Mouse (Mus musculus) forebrain, embryonic 13.5 days (tissue): ENCODE measurements at regions not wholly inside any gene's neighbourhood (a gene's known extent, or its start where the extent isn't known, plus 50 kb on each side); places are given as distances from the start of the nearest gene placed in this dataset.

Source experiments
- ATAC-seq: fragments of 200-750 bp; cut with Nextera tagmentation; 2 replicates; pipeline ENCODE4 v1.8.0; 2017
- H3K27ac ChIP-seq: fragments of 300-500 bp; sonication (generic); 2 replicates; pipeline ENCODE4 v1.5.1; 2015; ENCODE audit warnings: inconsistent platforms, mild to moderate bottlenecking, moderate library complexity
- H3K27me3 ChIP-seq: fragments of 300-500 bp; sonication (generic); 2 replicates; pipeline ENCODE4 v1.6.1; 2015; ENCODE audit warnings: mild to moderate bottlenecking, inconsistent platforms
- H3K36me3 ChIP-seq: fragments of 300-500 bp; sonication (generic); 2 replicates; pipeline ENCODE4 v1.6.1; 2015; ENCODE audit warnings: mild to moderate bottlenecking, inconsistent platforms; ENCODE audit not compliant: poor library complexity, severe bottlenecking
- H3K4me1 ChIP-seq: fragments of 300-500 bp; sonication (generic); 2 replicates; pipeline ENCODE4 v1.6.1; 2015; ENCODE audit warnings: inconsistent platforms
- H3K4me2 ChIP-seq: fragments of 300-500 bp; sonication (generic); 2 replicates; pipeline ENCODE4 v1.6.1; 2015; ENCODE audit warnings: inconsistent platforms, mild to moderate bottlenecking, moderate library complexity
- H3K4me3 ChIP-seq: fragments of 300-500 bp; sonication (generic); 2 replicates; pipeline ENCODE4 v1.5.1; 2015; ENCODE audit warnings: mild to moderate bottlenecking, inconsistent platforms
- H3K9ac ChIP-seq: fragments of 300-500 bp; sonication (generic); 2 replicates; pipeline ENCODE4 v1.6.1; 2015; ENCODE audit warnings: mild to moderate bottlenecking, inconsistent platforms
- H3K9me3 ChIP-seq: fragments of 300-500 bp; sonication (generic); replicated peaks from 2 replicates; pipeline ENCODE4 v1.6.1; 2016; ENCODE audit warnings: inconsistent platforms
- WGBS: fragments of 180-500 bp; shearing (Covaris S2); methylation state at CpG from one replicate; pipeline ENCODE4 v1.1.7; 2015; 5-methylcytosine and 5-hydroxymethylcytosine counted together

DNA sequence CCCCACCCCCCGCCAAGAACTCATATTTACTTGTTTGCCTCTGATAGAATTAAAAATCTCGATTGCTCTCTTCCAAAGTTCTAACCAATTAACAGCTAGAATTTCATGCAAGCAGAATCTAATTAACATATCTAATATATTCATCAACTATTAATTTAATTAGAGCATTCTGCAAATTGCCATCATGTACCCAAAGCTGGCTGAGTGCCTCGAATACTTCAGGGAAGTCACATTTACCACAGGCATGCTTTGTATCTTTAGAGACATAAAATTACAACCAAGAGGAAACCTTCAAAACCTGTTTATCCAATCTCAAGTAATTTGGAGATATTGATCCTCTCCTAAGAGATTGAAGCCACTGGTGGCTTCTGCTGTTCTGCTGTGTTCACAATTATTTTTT, 401.6 kb upstream of the Nmur2 start:
- no peaks in the 10 kb centered on the region for H3K27me3 ChIP-seq
- ATAC-seq = no peak
- no peaks in the 10 kb centered on the region for H3K36me3 ChIP-seq
- 47% methylated on average over 3 of the region's 3 CpGs for WGBS
- H3K9ac ChIP-seq = no peak overlapping the region
- no peak overlapping the region for H3K27ac ChIP-seq
- H3K9me3 ChIP-seq = no peaks in the 10 kb centered on the region
- no peak overlapping the region for H3K4me2 ChIP-seq
- H3K4me1 ChIP-seq = peaks cover 8% of the 10 kb centered on the region; the same call in 1 of the 2 replicates
- H3K4me3 ChIP-seq = no peak overlapping the region

DNA sequence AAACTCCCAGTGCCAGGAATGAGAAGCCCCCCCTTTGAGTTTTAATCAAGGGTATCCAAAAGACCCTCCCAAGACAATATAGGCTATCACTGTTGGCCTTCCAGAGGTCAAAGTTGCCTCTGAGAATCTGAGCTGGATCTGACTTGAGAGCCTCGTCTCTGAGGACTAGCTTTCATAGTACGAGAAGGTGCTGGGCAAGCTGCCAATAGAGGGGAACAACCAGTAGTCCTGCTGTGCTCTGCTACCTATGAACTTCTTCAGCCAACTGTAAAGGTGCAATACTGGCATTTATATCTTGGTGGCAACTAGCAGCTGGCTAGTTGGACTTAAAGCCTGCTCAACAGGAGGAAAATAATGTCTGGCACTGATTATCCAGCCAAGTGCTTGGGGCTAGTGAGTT, 400.3 kb upstream of the Nmur2 start:
- H3K4me1 ChIP-seq = peaks cover 8% of the 10 kb centered on the region; the same call in 1 of the 2 replicates
- 34% methylated on average over 2 of the region's 2 CpGs for WGBS
- no peak overlapping the region for H3K4me2 ChIP-seq
- H3K9me3 ChIP-seq = no peaks in the 10 kb centered on the region
- ATAC-seq = no peak
- no peak overlapping the region for H3K9ac ChIP-seq
- H3K27ac ChIP-seq = no peak overlapping the region
- H3K27me3 ChIP-seq = no peaks in the 10 kb centered on the region
- H3K4me3 ChIP-seq = no peak overlapping the region
- H3K36me3 ChIP-seq = no peaks in the 10 kb centered on the region

DNA sequence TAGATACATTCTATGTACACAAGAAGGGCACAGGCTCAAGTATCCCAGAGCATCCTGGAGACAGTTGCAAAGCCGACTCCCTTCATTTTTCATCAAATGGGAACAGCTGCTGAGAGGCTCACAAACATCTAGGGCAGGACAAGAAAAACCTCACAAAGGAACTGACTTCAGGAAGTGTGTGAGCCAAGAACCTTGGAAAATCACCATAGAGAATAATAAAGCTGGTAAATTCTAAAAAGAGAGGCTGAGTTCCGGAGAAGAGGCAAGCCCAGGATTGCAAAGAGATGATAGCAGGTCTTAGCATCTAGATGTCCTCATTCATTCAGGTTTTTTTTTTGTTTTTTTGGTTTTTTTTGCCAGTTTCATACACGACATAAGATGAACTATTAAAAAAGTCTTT, 390.3 kb upstream of the Nmur2 start:
- Histone ChIP-seq H3K27ac (no peak overlapping the region), H3K4me1 (no peaks in the 10 kb centered on the region), H3K36me3 (no peaks in the 10 kb centered on the region), H3K9ac (no peak overlapping the region), H3K4me2 (no peak overlapping the region), H3K9me3 (no peaks in the 10 kb centered on the region), H3K4me3 (no peak overlapping the region), H3K27me3 (no peaks in the 10 kb centered on the region)
- ATAC-seq = no peak
- WGBS = 82% methylated on average over 3 of the region's 3 CpGs

DNA sequence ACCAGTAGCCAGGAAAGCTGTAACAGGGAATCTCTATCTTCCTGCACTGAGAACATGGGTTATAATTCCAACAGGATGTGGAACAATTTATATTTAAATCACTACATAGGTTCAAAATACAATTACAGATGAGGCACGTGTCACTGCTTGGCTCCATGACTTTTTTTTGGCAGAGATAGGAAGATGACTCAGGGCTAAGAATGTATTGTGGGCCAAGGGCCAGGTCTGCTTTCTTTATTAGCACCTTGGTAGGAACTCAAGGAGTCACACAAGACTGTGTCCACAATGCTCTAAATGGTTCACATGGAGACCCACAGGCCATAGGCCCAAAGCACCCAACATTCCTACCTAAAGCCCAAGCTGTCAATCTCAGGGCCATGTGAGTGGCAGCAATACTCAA, 344.0 kb upstream of the Nmur2 start:
- Histone ChIP-seq H3K4me3 (no peak overlapping the region), H3K9me3 (no peaks in the 10 kb centered on the region), H3K36me3 (no peaks in the 10 kb centered on the region), H3K4me2 (no peak overlapping the region), H3K27ac (no peak overlapping the region), H3K9ac (no peak overlapping the region), H3K27me3 (no peaks in the 10 kb centered on the region), H3K4me1 (no peaks in the 10 kb centered on the region)
- ATAC-seq = no peak
- 76% methylated on average over 1 of the region's 1 CpGs for WGBS

DNA sequence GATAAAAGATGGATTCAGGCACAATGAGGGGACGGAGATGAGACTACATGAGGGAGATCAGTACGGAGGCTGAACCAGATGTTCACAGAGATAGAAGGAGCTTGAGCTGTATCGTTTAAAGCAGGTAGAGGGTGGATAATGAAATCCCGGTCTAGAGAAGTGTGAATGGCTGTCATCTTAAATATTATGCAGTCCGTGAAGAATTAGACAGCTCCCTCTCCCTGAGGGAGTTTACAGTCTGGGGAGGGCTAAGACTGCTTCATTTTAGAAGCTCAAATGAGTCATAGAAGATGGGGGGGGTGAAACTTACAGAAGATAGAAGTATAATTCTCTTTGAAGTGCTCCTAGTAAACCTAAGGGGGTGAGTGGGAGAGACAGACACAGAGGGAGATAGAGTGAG, 336.7 kb upstream of the Nmur2 start:
- no peaks in the 10 kb centered on the region for H3K4me1 ChIP-seq
- H3K36me3 ChIP-seq = no peaks in the 10 kb centered on the region
- H3K4me2 ChIP-seq = no peak overlapping the region
- no peak overlapping the region for H3K9ac ChIP-seq
- no peak for ATAC-seq
- H3K9me3 ChIP-seq = no peaks in the 10 kb centered on the region
- H3K27ac ChIP-seq = no peak overlapping the region
- no peaks in the 10 kb centered on the region for H3K27me3 ChIP-seq
- H3K4me3 ChIP-seq = no peak overlapping the region
- WGBS = 79% methylated on average over 5 of the region's 5 CpGs

DNA sequence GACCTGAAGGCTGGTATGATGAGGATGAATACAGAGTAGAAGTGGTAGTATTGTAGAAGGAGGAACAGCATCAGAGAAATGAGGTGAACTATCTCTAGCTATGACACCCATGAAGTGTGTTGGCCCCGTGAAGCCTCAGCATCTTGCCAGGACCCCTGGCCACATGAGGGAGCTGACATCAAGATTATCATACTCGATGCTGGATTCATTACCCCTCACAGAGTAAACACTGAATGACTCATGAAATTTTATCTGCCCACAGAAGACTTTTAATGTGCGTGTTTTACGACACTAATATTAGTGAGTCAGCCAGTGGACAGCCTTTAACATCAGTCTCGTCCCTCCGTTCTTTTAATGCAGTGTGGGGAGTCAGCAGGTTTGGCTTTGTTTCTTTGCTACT, 333.5 kb upstream of the Nmur2 start:
- H3K9me3 ChIP-seq = no peaks in the 10 kb centered on the region
- H3K4me1 ChIP-seq = no peaks in the 10 kb centered on the region
- no peaks in the 10 kb centered on the region for H3K27me3 ChIP-seq
- H3K4me2 ChIP-seq = no peak overlapping the region
- H3K4me3 ChIP-seq = no peak overlapping the region
- no peak for ATAC-seq
- no peaks in the 10 kb centered on the region for H3K36me3 ChIP-seq
- no peak overlapping the region for H3K27ac ChIP-seq
- 78% methylated on average over 6 of the region's 6 CpGs for WGBS
- H3K9ac ChIP-seq = no peak overlapping the region

DNA sequence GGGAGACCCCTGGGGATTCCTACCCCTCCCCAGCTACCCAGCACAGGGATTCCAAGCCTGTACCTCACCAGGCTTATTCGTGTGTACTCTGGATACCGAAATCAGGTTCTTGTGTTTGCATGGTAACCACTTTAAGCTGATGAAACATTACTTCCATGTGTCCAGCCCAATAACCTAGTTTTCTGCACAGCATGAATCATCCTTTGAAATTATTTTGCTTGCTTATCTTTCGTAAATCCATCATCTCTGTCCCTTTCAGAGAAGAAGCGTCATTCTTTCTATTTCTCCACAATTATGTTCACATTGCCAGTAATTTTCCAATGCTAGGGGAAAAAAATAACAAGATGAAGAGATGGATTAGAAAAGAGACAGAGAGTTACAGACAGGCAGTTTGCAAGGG, 332.8 kb upstream of the Nmur2 start:
- 81% methylated on average over 4 of the region's 4 CpGs for WGBS
- ATAC-seq = no peak
- Histone ChIP-seq H3K9ac (no peak overlapping the region), H3K4me3 (no peak overlapping the region), H3K36me3 (no peaks in the 10 kb centered on the region), H3K27me3 (no peaks in the 10 kb centered on the region), H3K4me2 (no peak overlapping the region), H3K4me1 (no peaks in the 10 kb centered on the region), H3K27ac (no peak overlapping the region), H3K9me3 (no peaks in the 10 kb centered on the region)

DNA sequence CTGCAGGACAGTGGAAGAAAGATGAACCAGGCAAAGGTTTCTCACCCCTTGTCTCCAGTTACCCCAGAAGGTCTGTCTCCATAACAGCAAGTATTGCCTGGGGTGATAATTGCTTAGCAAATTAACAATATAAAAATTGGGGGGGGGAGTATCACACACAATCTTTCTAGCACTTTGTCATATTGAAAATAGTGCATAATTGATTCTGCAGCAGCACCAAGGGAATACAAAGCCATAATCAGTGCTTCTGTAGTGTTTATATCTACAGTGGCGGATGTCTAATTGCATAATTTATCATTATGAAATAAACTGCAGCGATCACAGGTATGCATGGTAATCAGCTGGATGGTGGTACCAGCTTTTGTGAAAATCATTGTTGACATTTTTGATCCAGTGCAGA, 316.9 kb upstream of the Nmur2 start:
- 77% methylated on average over 2 of the region's 2 CpGs for WGBS
- Histone ChIP-seq H3K36me3 (no peaks in the 10 kb centered on the region), H3K9me3 (no peaks in the 10 kb centered on the region), H3K4me1 (no peaks in the 10 kb centered on the region), H3K4me2 (no peak overlapping the region), H3K27me3 (no peaks in the 10 kb centered on the region), H3K4me3 (no peak overlapping the region), H3K27ac (no peak overlapping the region), H3K9ac (no peak overlapping the region)
- no peak for ATAC-seq

DNA sequence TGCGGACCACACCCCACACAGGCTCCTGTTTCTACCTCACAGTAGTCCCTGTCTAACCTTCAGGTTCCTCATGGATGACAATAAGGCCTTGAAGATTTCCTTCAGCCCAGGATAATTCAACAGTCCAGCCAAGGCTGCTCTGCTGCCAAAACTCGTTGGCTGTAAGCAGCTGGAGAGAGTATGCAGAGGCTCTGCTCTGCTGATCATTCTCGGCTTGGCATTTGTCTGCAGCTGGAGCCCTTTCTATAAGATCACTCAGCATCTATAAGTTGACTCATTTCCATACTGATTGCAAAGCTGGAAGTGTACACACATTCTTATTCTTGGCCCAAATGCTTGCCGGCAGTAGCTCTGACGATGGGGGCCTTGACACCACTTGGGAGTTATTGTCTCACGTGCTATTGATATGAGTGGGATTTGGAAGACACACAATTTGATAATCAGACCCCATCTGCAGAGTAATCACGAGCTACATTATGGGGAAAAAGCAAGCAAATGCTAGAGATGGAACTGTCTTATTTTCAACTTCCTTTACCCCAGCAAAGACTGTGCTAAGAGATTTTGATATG, 311.1 kb upstream of the Nmur2 start:
- peak; percentile 50 for ATAC-seq
- H3K4me3 ChIP-seq = no peak overlapping the region
- H3K9ac ChIP-seq = no peak overlapping the region
- H3K4me2 ChIP-seq = no peak overlapping the region
- H3K27me3 ChIP-seq = no peaks in the 10 kb centered on the region
- no peaks in the 10 kb centered on the region for H3K4me1 ChIP-seq
- no peaks in the 10 kb centered on the region for H3K36me3 ChIP-seq
- H3K27ac ChIP-seq = no peak overlapping the region
- 65% methylated on average over 7 of the region's 7 CpGs for WGBS
- no peaks in the 10 kb centered on the region for H3K9me3 ChIP-seq

DNA sequence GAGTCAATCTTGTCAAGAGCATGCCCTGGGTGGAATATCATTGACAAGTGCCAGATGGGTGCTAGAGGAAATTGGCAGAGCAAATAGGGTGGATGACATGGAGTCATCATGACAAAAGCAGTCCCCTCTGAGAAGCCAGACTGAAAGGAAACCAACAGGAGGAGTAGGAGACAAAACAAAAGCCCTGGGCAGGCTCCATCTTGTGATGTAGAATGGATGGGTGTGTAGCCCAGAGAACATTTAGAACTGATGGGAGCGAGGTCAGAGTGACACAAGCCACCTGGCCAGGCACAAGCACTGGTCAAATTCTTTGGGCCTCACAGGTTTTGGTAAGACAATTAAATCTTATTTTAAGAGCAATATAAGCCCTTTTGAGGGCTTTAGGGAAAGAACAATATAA, 310.4 kb upstream of the Nmur2 start:
- H3K27me3 ChIP-seq = no peaks in the 10 kb centered on the region
- no peak overlapping the region for H3K4me2 ChIP-seq
- H3K9ac ChIP-seq = no peak overlapping the region
- H3K4me1 ChIP-seq = no peaks in the 10 kb centered on the region
- H3K27ac ChIP-seq = no peak overlapping the region
- WGBS = 74% methylated on average over 1 of the region's 1 CpGs
- H3K36me3 ChIP-seq = no peaks in the 10 kb centered on the region
- H3K9me3 ChIP-seq = no peaks in the 10 kb centered on the region
- H3K4me3 ChIP-seq = no peak overlapping the region
- ATAC-seq = no peak

DNA sequence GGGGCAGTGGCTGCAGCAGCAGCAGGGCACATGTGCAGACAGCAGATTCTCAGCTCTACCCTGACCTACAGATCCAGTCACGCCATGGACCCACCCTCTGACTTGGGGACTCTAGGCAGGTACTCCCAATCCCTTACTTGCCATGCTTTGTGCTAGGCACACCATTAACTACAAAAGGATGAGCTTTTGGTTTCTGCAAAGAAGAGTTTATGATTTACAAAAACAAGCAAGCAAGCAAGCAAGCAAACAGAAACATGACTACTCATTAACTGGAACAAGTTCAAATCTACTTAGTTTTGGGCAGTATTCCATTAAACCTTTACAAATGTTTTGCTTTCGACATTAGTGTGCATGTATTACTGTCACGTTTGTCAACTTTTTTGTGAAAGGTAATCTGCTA, 309.0 kb upstream of the Nmur2 start:
- Histone ChIP-seq H3K27ac (no peak overlapping the region), H3K27me3 (no peaks in the 10 kb centered on the region), H3K36me3 (no peaks in the 10 kb centered on the region), H3K4me2 (no peak overlapping the region), H3K9me3 (no peaks in the 10 kb centered on the region), H3K4me3 (no peak overlapping the region), H3K4me1 (no peaks in the 10 kb centered on the region), H3K9ac (no peak overlapping the region)
- no peak for ATAC-seq
- 91% methylated on average over 3 of the region's 3 CpGs for WGBS

DNA sequence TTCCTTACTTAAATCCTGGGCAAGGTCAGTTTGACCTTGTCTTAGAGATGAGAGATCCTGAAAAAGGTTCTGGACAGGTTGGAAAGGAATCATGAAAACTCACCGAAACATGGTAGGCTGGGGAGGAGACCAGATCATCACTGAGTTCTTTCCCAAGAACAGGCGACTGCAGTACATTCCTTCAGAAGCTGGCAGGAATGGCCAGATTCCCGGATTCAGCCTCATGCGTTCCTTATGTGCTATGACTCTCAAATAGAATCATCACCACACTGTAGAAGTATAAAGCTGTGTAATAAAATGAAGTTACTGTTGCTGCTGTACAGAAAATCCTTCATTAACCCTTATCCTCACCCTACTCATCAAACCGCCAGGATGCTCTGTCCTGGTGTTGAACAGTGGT, 307.6 kb upstream of the Nmur2 start:
- no peaks in the 10 kb centered on the region for H3K9me3 ChIP-seq
- no peak for ATAC-seq
- no peak overlapping the region for H3K4me3 ChIP-seq
- H3K27ac ChIP-seq = no peak overlapping the region
- no peaks in the 10 kb centered on the region for H3K36me3 ChIP-seq
- no peak overlapping the region for H3K4me2 ChIP-seq
- WGBS = 92% methylated on average over 5 of the region's 5 CpGs
- no peaks in the 10 kb centered on the region for H3K4me1 ChIP-seq
- H3K9ac ChIP-seq = no peak overlapping the region
- H3K27me3 ChIP-seq = no peaks in the 10 kb centered on the region

DNA sequence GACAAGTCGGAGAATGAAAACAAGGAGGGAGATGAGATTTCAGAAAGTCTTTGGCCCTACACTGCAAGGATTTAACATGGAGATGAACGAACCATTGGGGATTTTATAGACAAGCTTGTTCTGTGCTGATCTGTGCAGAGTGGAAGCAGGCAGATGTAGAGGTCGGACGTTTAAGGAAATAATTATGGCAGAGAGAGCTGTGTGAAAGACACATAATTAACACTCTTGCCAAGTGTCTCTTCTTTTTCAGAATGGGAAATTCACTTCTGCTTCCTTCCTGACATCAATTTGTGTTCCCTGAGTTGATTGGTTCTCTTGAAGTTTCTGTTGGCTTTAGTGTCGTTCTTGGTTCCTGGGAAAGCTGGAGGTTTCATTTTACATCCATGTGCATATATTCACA, 302.3 kb upstream of the Nmur2 start:
- Histone ChIP-seq H3K4me2 (no peak overlapping the region), H3K9ac (no peak overlapping the region), H3K4me3 (no peak overlapping the region), H3K36me3 (no peaks in the 10 kb centered on the region), H3K9me3 (no peaks in the 10 kb centered on the region), H3K27me3 (no peaks in the 10 kb centered on the region), H3K27ac (no peak overlapping the region), H3K4me1 (no peaks in the 10 kb centered on the region)
- no peak for ATAC-seq
- 67% methylated on average over 5 of the region's 5 CpGs for WGBS
